Mouse (Mus musculus): ENCODE measurements around the gene Arfgef2. TPM values are rescaled to one million over a fixed set of nuclear protein-coding genes. Genes with fewer than 3 reads are reported as not detected.

The Arfgef2 gene
- total RNA-seq (2021): 10 to 100 TPM; 59.0 to 59.3 TPM

- intact Hi-C loops (cut with DNase I): no loop called here
- DNase-seq (ENCODE audit: low spot score in 2 of 2): peak; percentile 87 to 88
Measured at GRCm38 (mm10) chr2:166805250-166806172, at the start of gene Arfgef2. Gene Arfgef2 (plus strand): TSS chr2:166805588.

GRCm38 (mm10) chr2:166757969-166758368 is 47.4 kb upstream of the Arfgef2 start:
- DNase-seq (ENCODE audit: low spot score in 2 of 2): no peak
- intact Hi-C loops (cut with DNase I): no loop called here

- DNase-seq (ENCODE audit: low spot score in 2 of 2): peak in 1 of 2 experiments; percentile 24
Measured at GRCm38 (mm10) chr2:166764051-166764450, 41.3 kb upstream of the Arfgef2 start.

GRCm38 (mm10) chr2:166767591-166767990 is 37.8 kb upstream of the Arfgef2 start:
- intact Hi-C loops (cut with DNase I): no loop called here

More at GRCm38 (mm10) chr2:166764051-166764450, 41.3 kb upstream of the Arfgef2 start:
- intact Hi-C loops (cut with DNase I): no loop called here

GRCm38 (mm10) chr2:166771396-166771795 is 34.0 kb upstream of the Arfgef2 start:
- DNase-seq (ENCODE audit: low spot score in 2 of 2): no peak
- intact Hi-C loops (cut with DNase I): no loop called here

More at GRCm38 (mm10) chr2:166767591-166767990, 37.8 kb upstream of the Arfgef2 start:
- DNase-seq (ENCODE audit: low spot score in 2 of 2): no peak

GRCm38 (mm10) chr2:166773587-166773986 is 31.8 kb upstream of the Arfgef2 start:
- no peak for DNase-seq (ENCODE audit: low spot score in 2 of 2)
- intact Hi-C loops (cut with DNase I): no loop called here

- intact Hi-C loops (cut with DNase I): no loop called here
- DNase-seq (ENCODE audit: low spot score in 2 of 2): no peak
Measured at GRCm38 (mm10) chr2:166774275-166774674, 31.1 kb upstream of the Arfgef2 start.

GRCm38 (mm10) chr2:166775357-166775893 is 30.0 kb upstream of the Arfgef2 start:
- DNase-seq (ENCODE audit: low spot score in 2 of 2): no peak

GRCm38 (mm10) chr2:166776272-166776671 is 29.1 kb upstream of the Arfgef2 start:
- no peak for DNase-seq (ENCODE audit: low spot score in 2 of 2)
- intact Hi-C loops (cut with DNase I): no loop called here

More at GRCm38 (mm10) chr2:166775357-166775893, 30.0 kb upstream of the Arfgef2 start:
- intact Hi-C loops (cut with DNase I): no loop called here

- intact Hi-C loops (cut with DNase I): loop anchor here (5.0 to 10.0 kb wide), 2 partner anchors 68 to 695 kb away; partner anchors contain the start of gene Prex1
Measured at GRCm38 (mm10) chr2:166779956-166780355, 25.4 kb upstream of the Arfgef2 start.

GRCm38 (mm10) chr2:166780980-166781578 is 24.3 kb upstream of the Arfgef2 start:
- intact Hi-C loops (cut with DNase I): loop anchor here (1.0 to 10.0 kb wide), 3 partner anchors 69 to 696 kb away; partner anchors contain the start of gene Prex1

More at GRCm38 (mm10) chr2:166779956-166780355, 25.4 kb upstream of the Arfgef2 start:
- no peak for DNase-seq (ENCODE audit: low spot score in 2 of 2)

GRCm38 (mm10) chr2:166784376-166784775 is 21.0 kb upstream of the Arfgef2 start:
- no peak for DNase-seq (ENCODE audit: low spot score in 2 of 2)

More at GRCm38 (mm10) chr2:166780980-166781578, 24.3 kb upstream of the Arfgef2 start:
- peak; percentile 72 to 76 for DNase-seq (ENCODE audit: low spot score in 2 of 2)

GRCm38 (mm10) chr2:166786353-166787004 is 18.9 kb upstream of the Arfgef2 start:
- peak; percentile 92 to 93 for DNase-seq (ENCODE audit: low spot score in 2 of 2)
- intact Hi-C loops (cut with DNase I): loop anchor here (10.0 kb wide), 1 partner anchor 702 kb away; no protein-coding TSS in a partner anchor

More at GRCm38 (mm10) chr2:166784376-166784775, 21.0 kb upstream of the Arfgef2 start:
- intact Hi-C loops (cut with DNase I): loop anchor here (5.0 to 10.0 kb wide), 2 partner anchors 72 to 700 kb away; partner anchors contain the start of gene Prex1

GRCm38 (mm10) chr2:166791738-166792137 is 13.7 kb upstream of the Arfgef2 start:
- intact Hi-C loops (cut with DNase I): loop anchor here (2.0 kb wide), 1 partner anchor 1299 kb away; the partner anchor contains the start of gene Trp53rka
- no peak for DNase-seq (ENCODE audit: low spot score in 2 of 2)

GRCm38 (mm10) chr2:166792355-166792754 is 13.0 kb upstream of the Arfgef2 start, which contains the start of gene Trp53rkb:
Gene Trp53rkb (plus strand): TSS chr2:166792531.
- intact Hi-C loops (cut with DNase I): loop anchor here (2.0 kb wide), 1 partner anchor 1300 kb away; the partner anchor contains the start of gene Trp53rka

GRCm38 (mm10) chr2:166793542-166794214 is 11.7 kb upstream of the Arfgef2 start:
- intact Hi-C loops (cut with DNase I): loop anchor here (2.0 kb wide), 1 partner anchor 1301 kb away; the partner anchor contains the start of gene Trp53rka
- DNase-seq (ENCODE audit: low spot score in 2 of 2): peak; percentile 82 to 84

More at GRCm38 (mm10) chr2:166792355-166792754, 13.0 kb upstream of the Arfgef2 start, which contains the start of gene Trp53rkb:
- peak in 1 of 2 experiments; percentile 35 for DNase-seq (ENCODE audit: low spot score in 2 of 2)

GRCm38 (mm10) chr2:166799615-166800472 is 5.5 kb upstream of the Arfgef2 start:
- intact Hi-C loops (cut with DNase I): no loop called here
- DNase-seq (ENCODE audit: low spot score in 2 of 2): peak in 1 of 2 experiments; percentile 52

Measured in left cerebral cortex, postnatal 36 days (tissue).